Mouse (Mus musculus): Measurements from ENCODE around the gene Supt16. TPM values are rescaled to one million over a fixed set of nuclear protein-coding genes. Genes with fewer than 3 reads are reported as not detected.

Gene Supt16
- total RNA-seq, 2 experiments from 2014 or later, result 50.2 to 50.9 TPM

GRCm38 (mm10) chr14:52149888-52150287, 47.3 kb downstream of the Supt16 start:
- no peak for DNase-seq (ENCODE audit: extremely low spot score in 1 of 2, low spot score in 1 of 2)

- no peak for DNase-seq (ENCODE audit: extremely low spot score in 1 of 2, low spot score in 1 of 2)
Measured at GRCm38 (mm10) chr14:52146540-52146939, 50.7 kb downstream of the Supt16 start.

- DNase-seq (ENCODE audit: extremely low spot score in 1 of 2, low spot score in 1 of 2), result no peak
Measured at GRCm38 (mm10) chr14:52144165-52144564, 53.1 kb downstream of the Supt16 start.

DNA sequence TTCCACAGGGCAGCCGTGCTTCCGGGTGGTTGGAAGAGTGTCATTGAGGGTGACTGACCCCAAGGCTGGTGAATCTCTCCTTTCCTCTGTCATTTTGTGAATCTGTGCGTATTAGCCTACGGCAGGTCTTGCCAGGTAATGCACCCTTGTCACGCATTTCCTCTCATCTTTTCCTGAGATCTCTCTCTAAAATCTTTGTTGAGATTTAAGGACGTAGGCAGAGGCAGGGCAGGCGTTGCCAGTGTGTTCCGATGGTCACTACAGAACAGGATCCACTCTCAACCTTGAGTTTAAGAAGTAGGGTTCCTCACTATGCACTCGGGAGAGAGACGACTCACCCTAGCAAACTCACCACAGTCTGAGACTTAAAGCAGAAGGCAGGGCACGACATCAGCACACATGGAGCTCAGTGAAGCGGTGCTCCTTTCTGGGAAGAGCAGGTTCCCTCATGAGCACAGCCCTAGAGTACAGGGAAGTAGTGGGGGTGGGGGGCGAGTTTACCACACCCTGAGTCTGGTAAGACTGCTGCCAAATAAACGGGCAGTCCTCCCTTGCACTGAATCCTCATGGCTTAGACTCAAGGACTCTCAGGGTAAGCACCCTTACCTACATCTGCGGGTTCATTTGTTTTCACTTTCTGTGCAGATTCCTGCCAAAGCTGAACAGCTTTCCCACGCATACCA, 55.6 kb downstream of the Supt16 start:
- DNase-seq (ENCODE audit: extremely low spot score in 1 of 2, low spot score in 1 of 2), result no peak

- no peak for DNase-seq (ENCODE audit: extremely low spot score in 1 of 2, low spot score in 1 of 2)
Measured at GRCm38 (mm10) chr14:52140577-52141444, 56.4 kb downstream of the Supt16 start.

DNA sequence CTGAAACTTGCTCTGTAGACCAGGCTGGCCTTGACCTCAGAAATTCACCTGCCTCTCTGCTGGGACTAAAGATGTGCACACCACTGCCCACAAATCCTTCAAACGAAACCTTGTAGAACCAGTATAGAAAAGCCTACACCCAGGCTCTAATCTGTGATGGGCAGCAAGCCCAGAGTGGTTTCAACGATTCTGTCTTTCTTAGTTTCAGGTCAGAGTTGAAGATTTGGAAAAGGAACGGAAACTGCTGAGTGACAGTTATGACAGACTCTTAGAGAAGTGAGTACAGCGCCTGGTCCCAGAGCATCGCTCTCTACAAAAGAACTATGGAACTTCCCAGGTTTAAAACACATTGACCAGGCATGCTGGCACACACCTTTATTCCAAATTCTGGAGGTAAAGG, 63.6 kb downstream of the Supt16 start:
- no peak for DNase-seq (ENCODE audit: extremely low spot score in 1 of 2, low spot score in 1 of 2)

- DNase-seq (ENCODE audit: extremely low spot score in 1 of 2, low spot score in 1 of 2), result no peak
Measured at GRCm38 (mm10) chr14:52124636-52125035, 72.6 kb downstream of the Supt16 start.

DNA sequence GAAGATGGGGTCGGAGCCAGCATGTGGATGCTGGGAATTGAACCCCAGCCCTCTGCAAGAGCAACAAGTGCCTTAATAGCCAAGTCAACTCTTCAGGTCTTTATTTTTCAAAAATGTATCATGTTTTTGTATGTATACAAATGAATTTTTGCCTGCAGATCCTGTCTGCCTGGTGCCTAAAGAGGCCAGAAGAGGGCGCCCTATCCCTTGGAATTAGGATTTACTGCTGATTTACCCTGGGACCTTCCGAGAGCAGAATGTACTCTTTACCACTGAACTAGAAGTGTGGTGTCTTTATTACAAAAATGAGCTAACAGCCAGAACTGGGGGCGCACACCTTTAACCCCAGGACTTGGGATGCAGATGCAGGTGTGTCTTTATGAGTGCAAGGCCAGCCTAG, 73.3 kb downstream of the Supt16 start:
- DNase-seq (ENCODE audit: extremely low spot score in 1 of 2, low spot score in 1 of 2), result peak; percentile 42 to 83

- no peak for DNase-seq (ENCODE audit: extremely low spot score in 1 of 2, low spot score in 1 of 2)
Measured at GRCm38 (mm10) chr14:52120169-52120568, 77.0 kb downstream of the Supt16 start.

GRCm38 (mm10) chr14:52118823-52119608, 78.2 kb downstream of the Supt16 start:
- DNase-seq (ENCODE audit: extremely low spot score in 1 of 2, low spot score in 1 of 2), result peak; percentile 37 to 38

DNA sequence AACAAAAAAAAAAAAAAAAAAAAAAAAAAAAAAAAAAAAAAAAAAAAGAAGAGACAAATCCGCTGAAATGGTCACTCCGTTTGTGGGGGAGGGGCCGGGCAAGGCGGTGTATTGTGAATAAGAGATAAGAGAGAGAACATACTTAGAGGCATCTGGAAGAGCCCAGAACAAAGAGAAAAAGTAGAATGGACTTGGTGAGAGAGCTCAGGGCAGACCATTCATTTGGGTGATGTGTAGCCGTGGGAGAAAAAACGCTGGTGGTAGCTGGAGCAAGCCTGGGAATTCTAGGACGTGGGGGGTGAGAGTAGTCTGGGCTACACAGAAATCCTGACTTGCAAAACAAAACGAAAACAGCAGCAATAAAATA, 78.8 kb downstream of the Supt16 start:
- DNase-seq (ENCODE audit: extremely low spot score in 1 of 2, low spot score in 1 of 2), result no peak

GRCm38 (mm10) chr14:52117241-52117640, 80.0 kb downstream of the Supt16 start:
- no peak for DNase-seq (ENCODE audit: extremely low spot score in 1 of 2, low spot score in 1 of 2)

- no peak for DNase-seq (ENCODE audit: extremely low spot score in 1 of 2, low spot score in 1 of 2)
Measured at GRCm38 (mm10) chr14:52114101-52114500, 83.1 kb downstream of the Supt16 start.

Other genes starting within 250 kb of the Supt16 start
- 10 to 100 TPM; 27.1 to 40.5 TPM for gene Arhgef40, start 212.7 kb downstream of the Supt16 start, total RNA-seq (2021)
- 1 to 10 TPM in 1 of 2 experiments, under 1 TPM in 1; 0.54 to 1.8 TPM for gene Tmem253, start 181.8 kb downstream of the Supt16 start, total RNA-seq (2021)
- gene Zfp219, start 176.7 kb downstream of the Supt16 start, total RNA-seq (2021), result 10 to 100 TPM; 36.0 to 39.0 TPM
- gene Olfr221, start 155.0 kb downstream of the Supt16 start, total RNA-seq (2021), result not detected
- gene Hnrnpc, start 93.4 kb downstream of the Supt16 start, total RNA-seq (2021), result 100 to 1,000 TPM; 253 to 273 TPM
- 1 to 10 TPM in 1 of 2 experiments, under 1 TPM in 1; 0.84 to 1.9 TPM for gene Rpgrip1, start 86.7 kb downstream of the Supt16 start, total RNA-seq (2021)
- gene Chd8, start 60.4 kb upstream of the Supt16 start, total RNA-seq (2021), result 100 to 1,000 TPM; 104 to 123 TPM
- 10 to 100 TPM; 57.1 to 57.5 TPM for gene Tox4, start 81.7 kb upstream of the Supt16 start, total RNA-seq (2021)
- 10 to 100 TPM; 36.0 to 38.2 TPM for gene Rab2b, start 82.1 kb upstream of the Supt16 start, total RNA-seq (2021)
- 10 to 100 TPM; 39.1 to 48.8 TPM for gene Mettl3, start 107.7 kb upstream of the Supt16 start, total RNA-seq (2021)
- 10 to 100 TPM; 44.9 to 48.8 TPM for gene Sall2, start 131.3 kb upstream of the Supt16 start, total RNA-seq (2021)
- gene Olfr1513, start 159.0 kb upstream of the Supt16 start, total RNA-seq (2021), result not detected
- not detected for gene Olfr1512, start 181.8 kb upstream of the Supt16 start, total RNA-seq (2021)
- not detected for gene Olfr1511, start 200.0 kb upstream of the Supt16 start, total RNA-seq (2021)
- not detected for gene Olfr1510, start 217.0 kb upstream of the Supt16 start, total RNA-seq (2021)
- gene Olfr1509, start 245.6 kb upstream of the Supt16 start, total RNA-seq (2021), result not detected